Mouse (Mus musculus) lung, postnatal 0 days (tissue): ENCODE results near the gene Fam92b. TPM values are rescaled to one million over a fixed set of nuclear protein-coding genes. Genes with fewer than 3 reads are reported as not detected.

Experiments
- ATAC-seq: fragments of 200-750 bp; cut with Nextera tagmentation; 2 replicates; pipeline ENCODE4 v1.8.0; 2017; ENCODE audit warnings: moderate library complexity
- DNase-seq: peaks from one replicate; pipeline ENCODE4 v3.0.0-alpha.2; 2016; ENCODE audit warnings: low spot score
- H3K27ac ChIP-seq: fragments of 300-500 bp; sonication (generic); 2 replicates; pipeline ENCODE4 v1.5.1; 2014; ENCODE audit warnings: antibody characterized with exemption, mild to moderate bottlenecking, low read length, mixed read lengths
- H3K27me3 ChIP-seq: fragments of 300-500 bp; sonication (generic); replicated peaks from 2 replicates; pipeline ENCODE4 v1.6.1; 2014; ENCODE audit warnings: low read length, mixed read lengths; ENCODE audit not compliant: insufficient read depth
- H3K36me3 ChIP-seq: fragments of 300-500 bp; sonication (generic); 2 replicates; pipeline ENCODE4 v1.6.1; 2014; ENCODE audit warnings: low read length, mixed read lengths; ENCODE audit not compliant: insufficient read depth
- H3K4me1 ChIP-seq: fragments of 300-500 bp; sonication (generic); 2 replicates; pipeline ENCODE4 v1.6.1; 2014; ENCODE audit warnings: antibody characterized with exemption, low read depth, low read length, mixed read lengths; ENCODE audit not compliant: insufficient read depth
- H3K4me2 ChIP-seq: fragments of 300-500 bp; sonication (generic); replicated peaks from 2 replicates; pipeline ENCODE4 v1.6.1; 2014; ENCODE audit warnings: low read depth, mild to moderate bottlenecking, low read length, moderate library complexity, mixed read lengths
- H3K4me3 ChIP-seq: fragments of 300-500 bp; sonication (generic); 2 replicates; pipeline ENCODE4 v1.5.1; 2014; ENCODE audit warnings: low read depth, low read length
- H3K9ac ChIP-seq: fragments of 300-500 bp; sonication (generic); replicated peaks from 2 replicates; pipeline ENCODE4 v1.6.1; 2014; ENCODE audit warnings: low read depth, mild to moderate bottlenecking
- H3K9me3 ChIP-seq: fragments of 300-500 bp; sonication (generic); 2 replicates; pipeline ENCODE4 v1.6.1; 2016; ENCODE audit warnings: low read length, mixed read lengths
- CTCF ChIP-seq: IDR thresholded peaks from 2 replicates; pipeline ENCODE4 v1.5.1; 2016; ENCODE audit warnings: antibody characterized with exemption, mild to moderate bottlenecking
- EP300 ChIP-seq: IDR thresholded peaks from 2 replicates; pipeline ENCODE4 v1.6.1; 2016; ENCODE audit warnings: antibody characterized with exemption, mild to moderate bottlenecking, control low read depth
- WGBS: fragments of 180-500 bp; shearing (Covaris S2); extraction: QIAGEN DNeasy Blood & Tissue Kit; methylation state at CpG from one replicate; pipeline ENCODE4 v1.1.7; 2014; 5-methylcytosine and 5-hydroxymethylcytosine counted together
- polyA plus RNA-seq: library from polyadenylated mRNA; unstranded; fragments of >200 nt; fragmentation: Nextera tagmentation; extraction: Ambion mirVana; gene quantifications from 2 replicates; pipeline ENCODE4 v1.2.1, GENCODE M21; 2015

Fam92b gene
- polyA plus RNA-seq, 1 experiment from 2014 or later = 3.9 TPM

DNA sequence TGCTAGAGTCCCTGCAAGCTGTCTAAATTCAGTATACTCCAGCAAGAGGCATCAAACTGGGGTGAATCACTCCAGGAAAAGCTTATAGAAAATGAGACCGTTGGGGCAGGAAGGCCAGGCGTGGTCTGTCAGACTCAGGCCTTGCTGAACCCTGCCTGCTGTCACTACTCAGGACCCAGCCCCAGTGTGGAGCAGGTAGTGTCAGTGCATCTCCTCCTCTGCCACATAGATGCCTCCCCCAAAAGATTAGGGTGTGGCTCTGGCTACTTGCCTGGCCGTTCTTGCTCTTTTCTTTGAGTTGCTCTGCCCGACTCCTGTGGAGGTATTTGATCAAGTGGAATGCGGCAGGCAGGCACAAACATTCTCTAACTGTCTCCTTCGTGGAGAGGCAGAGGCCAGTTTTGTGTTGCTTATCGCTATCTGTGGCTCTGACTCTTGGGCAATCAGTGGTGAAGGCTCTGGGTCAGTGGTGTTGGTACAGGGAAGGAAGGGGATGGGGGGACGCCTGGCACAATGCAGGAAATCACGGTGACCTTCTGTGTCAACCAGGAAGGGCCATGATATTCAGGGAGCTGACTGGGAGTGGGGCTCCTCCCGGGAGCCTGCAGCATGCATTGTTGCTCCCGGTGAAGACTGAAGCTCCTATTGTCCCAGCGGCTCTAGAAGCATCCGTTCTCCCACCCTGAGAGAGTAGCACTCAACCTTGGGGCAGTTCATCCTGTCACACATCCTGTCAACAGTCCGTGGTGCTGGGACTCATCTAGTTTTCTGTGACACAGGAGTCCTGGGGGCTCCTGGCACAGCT lies 50.7 kb downstream of the Fam92b start:
- Histone ChIP-seq H3K4me1 (no peaks in the 10 kb centered on the region), H3K9ac (no peak overlapping the region), H3K36me3 (no peaks in the 10 kb centered on the region), H3K4me2 (no peak overlapping the region), H3K4me3 (no peak overlapping the region), H3K27me3 (no peaks in the 10 kb centered on the region; the same call in none of the 2 replicates), H3K9me3 (no peaks in the 10 kb centered on the region), H3K27ac (peak overlapping the region; percentile 63)
- TF ChIP-seq EP300 = peak; percentile 61
- no peak for TF ChIP-seq CTCF
- WGBS = 17% methylated on average over 14 of the region's 14 CpGs
- DNase-seq (peak; percentile 73), ATAC-seq (peak; percentile 90)

DNA sequence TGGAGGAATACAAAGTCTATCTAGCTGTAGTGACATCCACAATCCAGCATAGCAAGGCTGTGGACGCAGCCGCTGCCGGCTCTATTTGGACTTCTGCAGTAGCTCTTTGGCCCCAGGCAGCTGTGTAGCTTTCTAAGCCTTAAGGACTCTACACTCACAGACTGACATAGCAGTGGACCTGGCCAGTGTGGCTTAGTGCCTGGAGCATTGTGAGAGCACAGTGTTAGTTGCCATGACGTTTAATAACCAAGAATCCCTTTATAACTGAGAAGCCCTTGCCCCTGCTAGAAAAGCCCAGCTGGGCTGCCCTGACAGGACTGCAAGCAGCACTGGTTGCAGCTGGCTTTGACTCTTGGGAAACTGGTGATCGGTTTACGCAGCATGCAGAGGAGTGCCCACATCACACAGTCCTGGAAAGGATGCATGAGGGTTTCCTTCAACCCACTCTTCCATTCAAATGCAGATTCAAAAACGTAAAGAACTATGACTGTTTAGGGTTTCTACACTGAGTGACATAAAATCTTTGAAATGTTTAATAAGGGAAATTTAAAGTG lies 52.4 kb downstream of the Fam92b start:
- no peak overlapping the region for H3K4me2 ChIP-seq
- no peak for DNase-seq
- no peak overlapping the region for H3K9ac ChIP-seq
- 53% methylated on average over 7 of the region's 7 CpGs for WGBS
- no peaks in the 10 kb centered on the region; the same call in none of the 2 replicates for H3K27me3 ChIP-seq
- H3K4me3 ChIP-seq = no peak overlapping the region
- no peaks in the 10 kb centered on the region for H3K9me3 ChIP-seq
- no peaks in the 10 kb centered on the region for H3K36me3 ChIP-seq
- peak overlapping the region; percentile 11; the same call in 1 of the 2 replicates for H3K27ac ChIP-seq
- no peak for ATAC-seq
- H3K4me1 ChIP-seq = no peaks in the 10 kb centered on the region
- TF ChIP-seq EP300 = no peak
- TF ChIP-seq CTCF = no peak

DNA sequence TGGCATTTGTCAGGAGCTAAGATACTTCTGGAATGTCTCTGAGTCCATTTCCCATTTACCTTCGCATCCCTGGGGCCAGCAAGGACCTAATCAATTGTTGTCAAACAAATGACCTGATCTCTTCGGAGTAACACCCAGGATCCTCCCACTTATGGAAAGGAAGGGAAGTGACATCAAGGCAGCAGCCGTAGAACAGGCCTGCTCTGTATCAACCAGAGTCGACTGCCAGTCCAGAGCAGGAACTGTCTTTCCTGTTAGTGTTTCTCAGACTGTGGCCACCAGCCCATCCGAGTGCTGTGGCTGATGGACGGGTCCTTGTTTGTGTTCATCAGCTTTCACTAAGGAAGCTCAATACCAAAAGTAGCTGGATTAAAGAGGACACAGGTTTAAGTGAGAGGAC lies 53.0 kb downstream of the Fam92b start:
- no peaks in the 10 kb centered on the region for H3K4me1 ChIP-seq
- no peak overlapping the region for H3K9ac ChIP-seq
- peak; percentile 54 for DNase-seq
- 0 out of 2 replicates have a peak, but pooled peaks cover 4% of the 10 kb centered on the region for H3K36me3 ChIP-seq
- no peak for TF ChIP-seq CTCF
- TF ChIP-seq EP300 = no peak
- peak; percentile 65 for ATAC-seq
- no peak overlapping the region for H3K4me3 ChIP-seq
- H3K27ac ChIP-seq = peak overlapping the region; percentile 11; the same call in 1 of the 2 replicates
- no peaks in the 10 kb centered on the region; the same call in none of the 2 replicates for H3K27me3 ChIP-seq
- WGBS = 24% methylated on average over 6 of the region's 6 CpGs
- no peak overlapping the region for H3K4me2 ChIP-seq
- H3K9me3 ChIP-seq = no peaks in the 10 kb centered on the region

- Histone ChIP-seq H3K9me3 (no peaks in the 10 kb centered on the region), H3K27ac (no peak overlapping the region), H3K36me3 (0 out of 2 replicates have a peak, but pooled peaks cover 4% of the 10 kb centered on the region), H3K27me3 (no peaks in the 10 kb centered on the region; the same call in none of the 2 replicates), H3K4me1 (no peaks in the 10 kb centered on the region; the same call in 1 of the 2 replicates), H3K9ac (no peak overlapping the region), H3K4me3 (no peak overlapping the region), H3K4me2 (no peak overlapping the region)
- no peak for TF ChIP-seq EP300
- TF ChIP-seq CTCF = no peak
- ATAC-seq = no peak
- DNase-seq = no peak
- 54% methylated on average over 5 of the region's 5 CpGs for WGBS
Observed at GRCm38 (mm10) chr8:120120951-120121350, 56.3 kb downstream of the Fam92b start.

GRCm38 (mm10) chr8:120119931-120120330 lies 57.3 kb downstream of the Fam92b start:
- H3K9me3 ChIP-seq = no peaks in the 10 kb centered on the region
- H3K4me2 ChIP-seq = no peak overlapping the region
- DNase-seq = no peak
- H3K4me3 ChIP-seq = no peak overlapping the region
- H3K9ac ChIP-seq = no peak overlapping the region
- no peak overlapping the region for H3K27ac ChIP-seq
- H3K36me3 ChIP-seq = 0 out of 2 replicates have a peak, but pooled peaks cover 4% of the 10 kb centered on the region
- H3K27me3 ChIP-seq = peaks cover 9% of the 10 kb centered on the region
- TF ChIP-seq EP300 (no peak), CTCF (no peak)
- ATAC-seq = no peak
- 67% methylated on average over 6 of the region's 6 CpGs for WGBS
- no peaks in the 10 kb centered on the region; the same call in 1 of the 2 replicates for H3K4me1 ChIP-seq

- Histone ChIP-seq H3K4me3 (no peak overlapping the region), H3K27me3 (peaks cover 14% of the 10 kb centered on the region), H3K9me3 (no peaks in the 10 kb centered on the region), H3K27ac (no peak overlapping the region), H3K4me1 (no peaks in the 10 kb centered on the region; the same call in 1 of the 2 replicates), H3K36me3 (0 out of 2 replicates have a peak, but pooled peaks cover 4% of the 10 kb centered on the region), H3K4me2 (no peak overlapping the region; the same call in 1 of the 2 replicates), H3K9ac (no peak overlapping the region)
- ATAC-seq (no peak), DNase-seq (no peak)
- TF ChIP-seq CTCF (no peak), EP300 (no peak)
- 56% methylated on average over 3 of the region's 3 CpGs for WGBS
Observed at GRCm38 (mm10) chr8:120119429-120119828, 57.8 kb downstream of the Fam92b start.
